Mouse (Mus musculus) embryo, embryonic 10 days (tissue): Measurements from ENCODE around the gene Med22.
"Not testable (repeated sequence)": the region's sequence is repeated elsewhere in the genome, so short reads cannot be mapped to it uniquely, and the experiment has no call there.

Source experiments
- DNase-seq: peaks from one replicate; pipeline ENCODE4 v3.0.0-alpha.2; 2015; ENCODE audit warnings: low spot score

Med22 gene

DNA sequence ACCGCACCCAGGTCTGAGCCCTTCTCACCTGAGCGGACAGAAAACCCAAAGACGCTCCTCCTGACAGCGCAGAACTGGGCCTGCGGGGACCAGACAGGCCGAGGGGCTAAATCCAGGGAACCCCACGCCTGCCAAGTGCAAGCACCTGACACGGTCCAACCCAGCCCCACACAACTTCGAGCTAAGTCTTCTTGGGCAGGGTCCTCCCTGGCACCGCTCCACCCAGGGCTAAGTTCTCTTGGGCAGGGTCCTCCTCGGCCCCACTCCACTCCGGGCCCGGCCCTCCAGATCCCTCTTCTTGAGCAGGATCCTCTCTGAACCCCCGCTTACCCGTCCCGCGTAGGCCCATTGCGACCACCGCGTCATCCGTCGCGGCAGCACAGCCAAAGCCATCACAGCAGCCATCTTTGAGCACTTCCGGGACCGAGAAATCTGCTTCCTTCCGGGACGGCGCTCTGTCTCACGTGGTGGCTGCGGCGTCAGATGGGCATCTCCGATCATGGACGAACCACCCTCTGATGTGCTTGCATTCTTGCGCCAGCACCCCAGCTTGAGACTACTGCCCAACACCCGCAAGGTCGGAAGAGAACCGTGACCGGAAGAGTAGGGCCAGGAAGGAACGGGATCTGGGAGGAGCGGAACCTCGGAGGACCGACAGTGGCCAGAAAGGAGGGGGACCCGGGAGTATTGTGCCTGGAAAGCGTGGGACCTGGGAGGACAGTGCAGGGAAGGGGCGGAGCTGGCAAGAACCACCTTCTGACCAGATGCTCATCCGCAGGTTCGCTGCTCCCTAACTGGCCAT, 5.7 kb upstream of the Med22 start, which contains the start of the genes Surf2 and Surf1:
Surf2 (plus strand) TSS at position 441 of the 802 bp plus-strand sequence.
Surf1 (minus strand) TSS at position 604 of the 802 bp plus-strand sequence.
- peak; percentile 91 for DNase-seq

DNA sequence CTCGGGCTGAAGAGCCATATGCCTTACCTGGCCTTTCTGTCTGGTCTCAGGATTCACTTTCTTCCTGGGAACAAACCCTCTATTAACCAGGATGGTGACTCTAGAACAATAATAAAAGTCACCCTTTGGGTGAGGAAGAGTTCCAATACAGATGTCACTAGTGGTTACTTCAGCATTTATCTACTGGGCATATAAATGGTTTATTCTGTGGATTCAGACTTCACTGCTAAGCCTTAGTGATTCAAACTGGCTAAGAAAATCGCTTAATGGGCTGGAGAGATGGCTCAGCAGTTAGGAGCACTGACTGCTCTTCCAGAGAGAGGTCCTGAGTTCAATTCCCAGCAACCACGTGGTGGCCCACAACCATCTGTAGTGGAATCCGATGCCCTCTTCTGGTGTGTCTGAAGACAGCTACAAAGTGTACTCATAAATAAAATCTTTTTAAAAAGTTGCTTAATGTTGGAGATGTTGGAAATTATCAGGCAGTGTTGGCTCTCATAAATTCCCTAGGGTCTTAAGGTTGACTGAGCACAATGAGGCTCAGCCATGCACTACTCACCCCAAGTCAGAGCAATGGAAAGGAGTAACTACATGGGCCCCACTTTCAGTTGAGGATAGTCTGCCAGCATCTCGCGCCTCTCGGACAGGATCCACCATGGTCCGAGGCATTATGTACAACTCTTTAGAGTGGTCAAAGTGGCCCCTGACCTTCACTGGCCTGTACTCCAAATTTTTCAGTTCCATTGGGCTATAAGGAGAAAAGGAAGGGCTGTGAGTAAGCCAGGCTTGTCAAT, 3.9 kb upstream of the Med22 start:
- no peak for DNase-seq

GRCm38 (mm10) chr2:26913416-26914147, 3.1 kb upstream of the Med22 start:
- no peak for DNase-seq

DNA sequence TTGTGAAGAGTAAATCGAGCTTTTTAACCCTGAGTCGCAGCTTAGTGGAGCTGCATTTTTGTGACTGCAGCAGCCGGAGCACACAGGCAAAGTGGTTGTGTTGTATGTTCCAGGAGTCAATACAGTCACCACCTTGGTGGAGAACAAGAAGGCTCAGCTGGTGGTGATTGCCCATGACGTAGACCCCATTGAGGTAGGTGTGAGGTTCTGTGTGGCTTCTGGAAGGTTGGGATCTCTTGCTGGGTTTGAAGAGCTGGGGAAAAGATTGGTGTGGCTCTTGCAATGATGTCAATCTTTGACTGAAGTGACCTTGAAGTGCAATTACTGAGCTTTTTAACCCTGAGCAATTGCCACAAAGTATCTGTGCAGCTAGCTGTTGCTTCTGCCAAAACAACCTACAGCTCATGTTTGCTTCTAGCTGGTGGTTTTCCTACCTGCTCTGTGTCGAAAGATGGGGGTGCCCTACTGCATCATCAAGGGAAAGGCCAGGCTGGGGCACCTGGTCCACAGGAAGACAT, 1.8 kb upstream of the Med22 start:
- DNase-seq: no peak

- peak; percentile 80 for DNase-seq
Measured at GRCm38 (mm10) chr2:26910994-26911765, 703 bp upstream of the Med22 start.

DNA sequence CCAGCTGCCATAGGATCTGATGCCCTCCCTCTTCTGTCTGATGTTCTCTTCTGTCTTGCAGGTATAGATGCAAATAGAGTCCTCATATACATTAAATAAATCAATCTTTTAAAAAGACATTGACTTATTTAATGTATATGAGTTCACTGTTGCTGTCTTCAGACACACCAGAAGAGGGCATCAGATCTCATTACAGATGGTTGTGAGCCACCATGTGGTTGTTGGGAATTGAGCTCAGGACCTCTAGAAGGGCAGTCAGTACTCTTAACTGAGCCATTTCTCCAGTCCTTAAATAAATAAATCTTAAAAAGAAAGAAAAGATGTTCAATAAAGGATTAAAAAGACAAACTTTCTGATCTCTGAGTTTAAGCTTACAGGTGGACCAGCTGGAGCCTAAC, 1.1 kb downstream of the Med22 start:
- no peak for DNase-seq

- DNase-seq: no peak
Measured at GRCm38 (mm10) chr2:26908710-26909386, 1.6 kb downstream of the Med22 start.

- DNase-seq: peak; percentile 66
Measured at GRCm38 (mm10) chr2:26907109-26907508, 3.4 kb downstream of the Med22 start.

GRCm38 (mm10) chr2:26906431-26906830, 4.0 kb downstream of the Med22 start:
- no peak for DNase-seq

DNA sequence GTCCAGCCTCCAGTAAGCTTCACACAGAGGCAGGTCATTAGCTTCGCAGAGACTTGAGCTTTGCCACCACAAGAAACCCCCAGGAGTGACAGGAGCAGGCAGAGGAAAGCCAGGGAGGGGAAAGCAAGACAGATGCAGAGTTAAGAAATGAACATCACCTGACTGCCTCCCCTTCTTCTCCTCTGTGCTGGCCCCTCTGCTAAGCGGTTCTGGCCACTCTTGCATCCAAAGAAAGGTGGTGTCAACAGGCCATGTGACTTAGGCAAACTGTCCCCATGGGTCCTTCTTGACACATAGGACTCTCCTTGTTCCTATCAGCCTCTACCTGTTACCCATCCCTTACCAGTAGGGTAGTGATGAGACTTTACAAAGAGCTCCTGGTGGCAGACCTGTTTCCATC, 4.5 kb downstream of the Med22 start:
- DNase-seq: no peak

- DNase-seq: no peak
Measured at GRCm38 (mm10) chr2:26903311-26903710, 7.2 kb downstream of the Med22 start.

GRCm38 (mm10) chr2:26902467-26903220, 7.8 kb downstream of the Med22 start, which contains the start of gene Surf6:
Gene Surf6 (minus strand): TSS chr2:26902879.
- DNase-seq: peak; percentile 98

- no peak for DNase-seq
Measured at GRCm38 (mm10) chr2:26901834-26902400, 8.6 kb downstream of the Med22 start.

- DNase-seq: no peak
Measured at GRCm38 (mm10) chr2:26900731-26901130, 9.7 kb downstream of the Med22 start.

DNA sequence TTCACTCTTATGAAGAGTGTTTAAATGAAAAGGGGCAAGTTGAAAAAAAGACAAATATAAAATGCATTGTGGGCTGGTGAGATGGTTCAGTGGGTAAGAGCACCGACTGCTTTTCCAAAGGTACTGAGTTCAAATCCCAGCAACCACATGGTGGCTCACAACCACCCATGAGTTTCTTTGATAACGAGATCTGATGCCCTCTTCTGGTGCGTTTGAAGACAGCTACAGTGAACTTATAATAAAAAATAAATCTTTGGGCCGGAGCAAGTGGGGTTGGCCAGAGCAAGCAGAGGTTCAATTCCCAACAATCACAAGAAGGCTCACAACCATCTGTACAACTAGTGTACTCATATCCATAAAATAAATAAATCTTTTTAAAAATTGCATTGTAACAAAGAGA, 14.6 kb downstream of the Med22 start:
- no peak for DNase-seq

GRCm38 (mm10) chr2:26886170-26886569, 24.3 kb downstream of the Med22 start:
- not testable (repeated sequence) for DNase-seq

DNA sequence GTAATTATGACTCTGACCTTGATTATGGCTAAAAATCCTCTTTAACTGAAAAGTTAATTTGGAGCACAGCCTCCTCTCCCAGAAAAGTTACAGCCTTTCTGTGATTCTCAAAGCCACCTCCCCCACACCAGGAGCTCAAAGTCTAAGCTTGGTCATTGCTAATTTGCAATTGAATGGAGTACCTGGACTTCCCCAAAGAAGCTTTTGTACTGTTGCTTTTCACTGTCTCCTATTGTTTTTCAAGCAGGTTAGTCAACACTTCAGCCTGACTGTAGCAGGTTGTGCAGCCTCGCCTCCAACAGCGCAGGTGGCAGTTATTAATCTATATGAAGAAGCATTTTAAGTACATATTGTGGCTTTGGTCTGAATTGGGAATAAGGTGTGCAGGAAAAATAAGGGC, 24.9 kb downstream of the Med22 start:
- not testable (repeated sequence) for DNase-seq

DNA sequence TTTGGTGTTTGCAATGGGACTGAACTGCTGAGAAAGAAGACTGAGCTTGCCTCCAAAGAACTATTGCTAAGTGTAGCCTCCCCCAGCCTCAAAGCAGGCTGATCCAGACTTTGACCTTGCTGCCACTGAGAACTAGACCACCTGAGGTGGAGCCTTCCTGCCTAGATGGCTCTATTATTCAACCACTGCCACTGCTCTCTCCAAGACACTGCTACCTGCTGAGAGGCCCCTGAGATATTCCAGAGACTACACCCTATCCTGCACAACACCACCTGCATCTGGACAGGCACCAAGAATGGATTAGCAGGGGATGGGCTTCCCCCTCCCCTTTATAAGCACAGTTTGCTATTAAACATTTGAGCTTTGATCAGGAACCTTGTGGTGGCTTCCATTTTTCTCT, 31.9 kb downstream of the Med22 start:
- no peak for DNase-seq

DNA sequence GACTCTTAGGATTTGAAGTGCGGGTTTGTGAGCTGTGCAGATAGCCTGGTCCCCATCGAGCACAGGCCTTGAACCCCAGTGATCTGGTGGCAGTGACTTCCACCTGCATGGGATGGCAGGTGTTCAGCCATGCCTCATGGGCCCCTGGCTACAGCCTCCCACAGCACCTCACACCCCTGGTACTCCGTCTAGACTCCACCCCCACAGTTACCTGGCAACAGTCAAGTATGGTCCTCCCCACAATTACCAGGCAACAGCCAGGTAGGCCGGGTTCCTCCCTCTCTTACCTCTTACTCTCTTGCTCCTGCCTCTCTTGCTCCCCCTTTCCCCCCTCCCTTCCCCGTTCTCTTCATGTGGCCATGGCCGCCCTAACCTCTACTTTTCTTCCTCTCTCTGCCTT, 39.8 kb downstream of the Med22 start:
- DNase-seq: no peak

- no peak for DNase-seq
Measured at GRCm38 (mm10) chr2:26864879-26865278, 45.6 kb downstream of the Med22 start, which contains the start of gene Abo. Gene Abo (minus strand): TSS chr2:26864979.
